Mouse (Mus musculus) kidney, embryonic 14.5 days (tissue): Measurements from ENCODE around the gene Mcfd2. TPM values are rescaled to one million over a fixed set of nuclear protein-coding genes. Genes with fewer than 3 reads are reported as not detected.

ENCODE experiments used
- ATAC-seq: fragments of 200-750 bp; cut with Nextera tagmentation; 2 replicates; pipeline ENCODE4 v1.8.0; 2017; ENCODE audit warnings: moderate number of reproducible peaks, mild to moderate bottlenecking, moderate TSS enrichment, moderate library complexity; ENCODE audit not compliant: low FRiP score, low TSS enrichment
- H3K27ac ChIP-seq: fragments of 300-500 bp; sonication (generic); 2 replicates; pipeline ENCODE4 v1.5.1; 2014; ENCODE audit warnings: low read depth, mild to moderate bottlenecking, low read length, moderate library complexity, mixed read lengths
- H3K27me3 ChIP-seq: fragments of 300-500 bp; sonication (generic); 2 replicates; pipeline ENCODE4 v1.6.1; 2014; ENCODE audit warnings: mild to moderate bottlenecking, low read length; ENCODE audit not compliant: control insufficient read depth, insufficient read depth
- H3K36me3 ChIP-seq: fragments of 300-500 bp; sonication (generic); 2 replicates; pipeline ENCODE4 v1.6.1; 2014; ENCODE audit warnings: low read length, mixed read lengths; ENCODE audit not compliant: control insufficient read depth, insufficient read depth
- H3K4me1 ChIP-seq: fragments of 300-500 bp; sonication (generic); 2 replicates; pipeline ENCODE4 v1.6.1; 2014; ENCODE audit warnings: low read length, mixed read lengths; ENCODE audit not compliant: control insufficient read depth, insufficient read depth
- H3K4me2 ChIP-seq: fragments of 300-500 bp; sonication (generic); replicated peaks from 2 replicates; pipeline ENCODE4 v1.6.1; 2014; ENCODE audit warnings: low read depth, mild to moderate bottlenecking, low read length
- H3K4me3 ChIP-seq: fragments of 300-500 bp; sonication (generic); 2 replicates; pipeline ENCODE4 v1.5.1; 2014; ENCODE audit warnings: mild to moderate bottlenecking, low read length
- H3K9ac ChIP-seq: fragments of 300-500 bp; sonication (generic); 2 replicates; pipeline ENCODE4 v1.6.1; 2014; ENCODE audit warnings: low read depth, mild to moderate bottlenecking, low read length, moderate library complexity
- H3K9me3 ChIP-seq: fragments of 300-500 bp; sonication (generic); 2 replicates; pipeline ENCODE4 v1.6.1; 2016; ENCODE audit warnings: low read length; ENCODE audit not compliant: control insufficient read depth
- WGBS: fragments of 180-500 bp; shearing (Covaris S2); extraction: QIAGEN DNeasy Blood & Tissue Kit; methylation state at CpG from one replicate; pipeline ENCODE4 v1.1.7; 2014; 5-methylcytosine and 5-hydroxymethylcytosine counted together
- polyA plus RNA-seq: library from polyadenylated mRNA; unstranded; fragments of >200 nt; fragmentation: Nextera tagmentation; extraction: Ambion mirVana; gene quantifications from 2 replicates; pipeline ENCODE4 v1.2.1, GENCODE M21; 2014

The Mcfd2 gene
- polyA plus RNA-seq, 1 experiment from 2014 or later, result 104 TPM

DNA sequence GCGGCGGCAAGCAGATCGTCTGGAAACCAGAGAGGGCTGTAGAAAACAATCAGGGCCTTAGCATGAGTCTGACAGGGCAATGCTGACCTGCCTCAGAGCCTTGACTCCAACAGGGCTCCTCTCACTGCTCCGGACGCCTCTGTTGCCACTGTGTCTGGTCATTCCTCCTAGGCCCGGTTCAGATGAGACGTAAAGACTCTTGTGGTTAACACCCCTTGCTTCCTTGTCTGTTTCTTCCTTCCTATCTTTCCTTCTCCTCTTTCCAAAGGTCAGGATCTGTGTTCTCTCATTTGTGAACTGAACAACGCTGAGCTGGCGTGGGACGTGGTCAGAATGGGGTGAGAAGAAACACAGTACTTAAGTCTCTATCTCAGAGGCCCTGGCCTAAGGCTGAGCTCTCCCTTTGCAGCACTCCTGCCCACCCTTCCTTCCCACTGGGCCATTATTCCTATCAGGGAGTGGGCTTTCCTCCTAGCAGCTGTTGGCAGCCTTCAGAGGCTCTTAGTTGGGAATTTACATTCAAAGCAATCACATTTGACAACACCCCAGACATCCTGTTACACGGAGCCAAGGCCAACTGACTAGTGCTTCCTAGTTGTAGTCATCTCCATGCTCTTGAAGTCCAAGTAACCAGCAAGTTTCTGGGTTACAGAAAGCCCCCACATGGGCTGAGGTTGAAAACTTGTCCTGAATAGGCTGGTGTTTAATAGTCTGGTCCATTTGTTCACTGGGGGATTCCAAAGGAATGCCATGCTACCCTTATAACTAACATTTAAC lies 1.5 kb downstream of the Mcfd2 start:
- Histone ChIP-seq H3K4me2 (peak overlapping the region; percentile 78), H3K4me3 (peak overlapping the region; percentile 89), H3K9ac (peak overlapping the region; percentile 88; the same call in 1 of the 2 replicates), H3K4me1 (peaks cover 11% of the 10 kb centered on the region), H3K27ac (no peak overlapping the region), H3K9me3 (peaks cover 3% of the 10 kb centered on the region; the same call in 1 of the 2 replicates), H3K36me3 (peaks cover 13% of the 10 kb centered on the region), H3K27me3 (no peaks in the 10 kb centered on the region)
- no peak for ATAC-seq
- 79% methylated on average over 11 of the region's 11 CpGs for WGBS

DNA sequence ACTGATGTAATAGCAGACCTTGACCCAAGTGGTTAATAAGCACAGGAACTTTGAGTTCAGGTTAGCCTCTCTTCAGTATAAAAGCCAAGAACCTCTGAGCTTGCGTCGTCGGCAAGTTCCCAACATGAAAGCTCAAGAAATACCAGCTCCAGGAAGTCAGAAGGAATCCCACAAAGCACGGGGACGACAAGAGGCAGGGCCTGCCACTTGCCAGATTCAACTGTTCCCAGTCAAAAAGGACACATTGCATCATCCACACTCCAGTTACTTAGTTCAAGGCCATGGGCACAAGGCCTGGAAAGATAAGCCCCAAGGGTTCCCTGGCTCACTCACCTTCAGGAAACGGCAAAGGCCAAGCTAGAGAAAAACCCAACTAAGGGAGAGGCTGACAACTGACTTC lies 2.3 kb downstream of the Mcfd2 start:
- H3K36me3 ChIP-seq, result peaks cover 18% of the 10 kb centered on the region
- no peak overlapping the region for H3K27ac ChIP-seq
- H3K4me1 ChIP-seq, result peaks cover 11% of the 10 kb centered on the region
- no peaks in the 10 kb centered on the region for H3K27me3 ChIP-seq
- WGBS, result 95% methylated on average over 6 of the region's 6 CpGs
- no peak overlapping the region for H3K4me3 ChIP-seq
- no peak for ATAC-seq
- no peak overlapping the region for H3K9ac ChIP-seq
- peaks cover 3% of the 10 kb centered on the region; the same call in 1 of the 2 replicates for H3K9me3 ChIP-seq
- H3K4me2 ChIP-seq, result no peak overlapping the region

DNA sequence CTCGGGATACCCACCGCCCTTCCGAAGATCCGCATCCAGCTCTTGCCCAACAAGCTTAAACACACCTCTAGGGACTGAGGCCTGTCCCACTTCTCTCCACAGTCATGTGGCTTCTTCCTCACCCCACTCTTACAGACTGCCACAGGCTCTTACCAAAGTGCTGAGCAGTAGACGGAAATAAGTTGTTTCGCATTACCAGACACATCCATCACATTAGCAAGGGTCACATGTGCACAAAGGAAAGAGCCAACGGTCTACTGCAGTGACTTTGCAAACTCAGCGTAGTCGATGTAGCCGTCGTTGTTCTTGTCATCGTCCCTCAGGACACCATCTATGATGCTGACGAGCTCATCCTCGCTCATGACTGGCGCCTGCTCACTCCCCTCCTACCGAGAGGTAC lies 10.1 kb downstream of the Mcfd2 start:
- no peak overlapping the region for H3K27ac ChIP-seq
- 0 out of 2 replicates have a peak, but pooled peaks cover 3% of the 10 kb centered on the region for H3K9me3 ChIP-seq
- peaks cover 62% of the 10 kb centered on the region for H3K36me3 ChIP-seq
- H3K4me2 ChIP-seq, result no peak overlapping the region
- H3K4me3 ChIP-seq, result no peak overlapping the region
- WGBS, result 88% methylated on average over 16 of the region's 16 CpGs
- no peak for ATAC-seq
- H3K9ac ChIP-seq, result no peak overlapping the region
- H3K27me3 ChIP-seq, result no peaks in the 10 kb centered on the region
- no peaks in the 10 kb centered on the region for H3K4me1 ChIP-seq

DNA sequence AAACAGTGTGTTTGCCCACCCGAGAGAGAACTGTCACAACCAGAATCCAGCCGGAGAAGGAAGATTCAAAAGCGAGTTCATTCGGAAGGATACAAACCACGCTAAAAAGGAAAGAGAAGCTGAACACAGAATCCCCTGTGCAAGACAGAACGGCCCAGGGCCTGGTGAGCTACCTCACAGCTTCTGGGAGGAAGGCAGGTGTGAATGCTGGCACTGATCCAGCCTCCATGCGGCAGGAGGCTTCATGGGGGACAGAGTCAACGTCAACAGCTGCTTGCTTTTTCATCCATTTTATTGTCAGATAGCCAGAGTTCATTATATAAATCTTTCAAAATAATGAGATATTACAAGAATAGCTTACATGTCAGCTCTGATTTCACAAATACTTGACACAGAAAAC lies 11.4 kb downstream of the Mcfd2 start:
- no peak overlapping the region for H3K27ac ChIP-seq
- H3K4me1 ChIP-seq, result no peaks in the 10 kb centered on the region
- no peak overlapping the region for H3K4me3 ChIP-seq
- ATAC-seq, result no peak
- H3K4me2 ChIP-seq, result no peak overlapping the region
- H3K9me3 ChIP-seq, result no peaks in the 10 kb centered on the region
- peaks cover 53% of the 10 kb centered on the region for H3K36me3 ChIP-seq
- WGBS, result 77% methylated on average over 8 of the region's 8 CpGs
- H3K9ac ChIP-seq, result no peak overlapping the region
- no peaks in the 10 kb centered on the region for H3K27me3 ChIP-seq

DNA sequence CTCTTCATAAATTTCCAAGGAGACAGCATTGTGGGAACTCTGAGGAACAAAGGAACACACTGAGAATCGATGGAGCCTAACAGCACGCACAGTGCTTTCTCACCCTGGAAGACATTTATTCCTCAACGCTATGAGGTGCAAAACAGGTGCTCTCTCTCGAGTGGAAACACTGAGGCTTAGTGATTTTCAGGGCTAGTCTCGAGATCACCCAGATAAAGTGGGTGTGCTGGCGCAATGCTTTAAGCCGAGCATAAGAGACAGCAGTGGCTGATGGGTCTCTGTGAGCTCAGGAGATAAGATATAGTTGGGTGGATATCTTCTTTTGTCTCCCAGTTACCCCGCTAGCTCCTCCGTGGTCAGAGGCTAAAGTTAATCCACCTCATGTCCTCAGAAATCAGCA lies 19.6 kb downstream of the Mcfd2 start:
- Histone ChIP-seq H3K27me3 (no peaks in the 10 kb centered on the region), H3K36me3 (no peaks in the 10 kb centered on the region), H3K4me1 (peaks cover 8% of the 10 kb centered on the region), H3K9me3 (peaks cover 4% of the 10 kb centered on the region; the same call in 1 of the 2 replicates), H3K27ac (no peak overlapping the region), H3K4me3 (no peak overlapping the region), H3K9ac (no peak overlapping the region), H3K4me2 (no peak overlapping the region)
- 60% methylated on average over 9 of the region's 9 CpGs for WGBS
- ATAC-seq, result no peak

DNA sequence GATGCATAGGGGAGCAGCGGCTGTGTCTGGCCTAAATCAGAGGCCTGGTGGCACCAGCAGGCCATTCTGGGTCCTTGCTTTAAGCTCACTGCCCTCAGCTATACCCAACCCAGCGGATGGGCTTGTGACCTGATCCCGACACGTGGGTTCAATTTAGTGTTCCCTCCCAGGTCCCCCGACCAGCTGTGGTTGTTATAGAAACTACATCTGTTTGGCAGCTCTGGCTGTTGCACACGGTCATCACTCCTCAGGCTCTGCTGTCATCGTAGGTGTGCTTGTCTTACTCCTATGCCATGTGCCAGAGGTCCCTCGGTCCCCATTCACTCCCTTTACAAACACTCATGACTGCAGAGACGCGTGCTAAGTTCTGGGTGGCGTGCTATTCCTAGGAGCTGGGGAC lies 27.9 kb downstream of the Mcfd2 start:
- H3K4me1 ChIP-seq, result no peaks in the 10 kb centered on the region
- no peak overlapping the region for H3K4me2 ChIP-seq
- H3K36me3 ChIP-seq, result no peaks in the 10 kb centered on the region
- no peak overlapping the region for H3K9ac ChIP-seq
- H3K9me3 ChIP-seq, result peaks cover 4% of the 10 kb centered on the region; the same call in 1 of the 2 replicates
- ATAC-seq, result no peak
- no peaks in the 10 kb centered on the region for H3K27me3 ChIP-seq
- H3K27ac ChIP-seq, result no peak overlapping the region
- WGBS, result 80% methylated on average over 11 of the region's 11 CpGs
- H3K4me3 ChIP-seq, result no peak overlapping the region

DNA sequence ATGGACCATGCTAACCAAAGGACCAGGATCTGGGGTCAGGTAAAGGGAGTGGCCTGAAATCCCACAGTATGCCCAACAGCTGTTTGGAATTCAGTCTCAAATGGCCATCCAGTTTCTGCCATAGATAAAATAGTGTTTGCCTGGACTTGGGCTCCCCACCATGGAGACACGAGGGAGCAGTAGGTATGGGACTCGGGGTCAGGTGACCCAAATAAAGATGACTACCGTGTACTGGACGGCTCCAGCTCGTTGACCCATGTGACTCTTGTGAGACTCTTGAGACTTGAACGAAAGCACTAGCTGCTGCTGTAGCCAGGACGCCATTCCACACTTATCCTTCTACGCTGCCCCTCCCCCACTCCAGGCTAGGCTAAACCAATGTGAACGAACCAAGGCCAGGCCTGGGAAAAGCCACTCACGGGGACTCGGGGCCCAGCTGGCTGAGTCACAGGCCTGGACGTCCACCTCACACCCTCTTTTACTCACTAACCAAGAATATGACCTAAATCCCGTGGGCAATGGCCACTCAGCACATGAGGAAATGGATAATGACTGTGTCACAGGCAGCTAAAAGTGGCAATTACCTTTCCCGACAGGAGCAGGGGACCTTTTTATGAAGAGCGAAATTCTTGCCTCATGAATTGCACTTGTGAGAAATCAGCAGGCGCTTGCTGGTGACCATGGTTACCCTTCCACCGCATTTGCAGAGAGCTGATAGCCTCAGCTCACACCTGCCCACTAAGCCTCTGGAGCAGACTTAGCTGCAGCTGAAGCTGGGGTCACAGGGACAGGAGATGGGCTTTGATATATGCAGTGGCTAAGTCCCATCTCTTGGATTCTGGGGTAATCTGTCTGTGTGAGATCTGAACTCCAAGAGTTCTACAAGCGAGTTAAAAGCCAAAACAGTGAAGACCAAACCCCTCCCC lies 28.7 kb downstream of the Mcfd2 start:
- H3K27me3 ChIP-seq, result no peaks in the 10 kb centered on the region
- no peak overlapping the region for H3K4me2 ChIP-seq
- no peak for ATAC-seq
- H3K27ac ChIP-seq, result no peak overlapping the region
- 31% methylated on average over 18 of the region's 18 CpGs for WGBS
- H3K9ac ChIP-seq, result no peak overlapping the region
- H3K4me1 ChIP-seq, result no peaks in the 10 kb centered on the region
- H3K9me3 ChIP-seq, result peaks cover under 1% of the 10 kb centered on the region; the same call in 1 of the 2 replicates
- no peak overlapping the region for H3K4me3 ChIP-seq
- no peaks in the 10 kb centered on the region for H3K36me3 ChIP-seq

DNA sequence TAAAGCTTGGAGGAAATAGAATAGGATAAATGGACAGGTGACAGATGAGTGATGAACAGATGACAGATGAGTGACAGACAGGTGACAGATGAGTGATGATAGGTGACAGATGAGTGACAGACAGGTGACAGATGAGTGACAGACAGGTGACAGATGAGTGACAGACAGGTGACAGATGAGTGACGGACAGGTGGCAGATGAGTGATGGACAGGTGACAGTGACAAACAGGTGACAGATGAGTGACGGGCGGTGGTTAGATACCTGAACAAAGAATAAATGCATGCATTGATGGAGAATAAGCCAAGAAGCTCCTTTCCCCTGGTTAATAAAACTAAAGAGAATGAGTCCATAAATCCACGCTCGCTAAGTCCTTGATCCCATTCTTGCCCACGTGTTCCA lies 30.7 kb downstream of the Mcfd2 start:
- Histone ChIP-seq H3K27ac (no peak overlapping the region), H3K4me3 (no peak overlapping the region), H3K27me3 (no peaks in the 10 kb centered on the region), H3K9ac (no peak overlapping the region), H3K4me1 (no peaks in the 10 kb centered on the region), H3K9me3 (no peaks in the 10 kb centered on the region), H3K4me2 (no peak overlapping the region), H3K36me3 (no peaks in the 10 kb centered on the region)
- WGBS, result 86% methylated on average over 6 of the region's 6 CpGs
- ATAC-seq, result no peak

DNA sequence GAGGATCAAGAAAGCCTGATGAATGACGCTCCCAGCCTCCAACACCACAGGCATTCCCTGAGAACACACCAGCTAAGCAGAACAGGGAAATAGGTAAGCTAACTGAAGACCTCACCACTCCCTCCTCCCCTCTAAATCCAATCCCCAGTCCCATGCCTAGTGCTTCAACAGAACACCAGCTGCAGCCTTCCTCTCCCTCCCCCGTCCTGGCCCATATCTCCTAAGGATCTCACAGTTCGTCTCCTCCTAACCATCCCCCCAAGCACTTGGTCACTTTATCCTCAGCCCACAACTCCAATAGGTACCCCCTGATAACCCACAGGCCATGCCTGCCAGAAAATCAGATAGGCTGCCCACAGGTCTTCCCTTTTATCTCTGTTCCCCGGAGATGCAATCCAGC lies 37.9 kb downstream of the Mcfd2 start:
- no peaks in the 10 kb centered on the region for H3K4me1 ChIP-seq
- no peak overlapping the region for H3K4me2 ChIP-seq
- H3K9ac ChIP-seq, result no peak overlapping the region
- no peak for ATAC-seq
- H3K4me3 ChIP-seq, result no peak overlapping the region
- H3K36me3 ChIP-seq, result no peaks in the 10 kb centered on the region
- no peaks in the 10 kb centered on the region for H3K9me3 ChIP-seq
- no peaks in the 10 kb centered on the region for H3K27me3 ChIP-seq
- H3K27ac ChIP-seq, result no peak overlapping the region
- WGBS, result 63% methylated on average over 4 of the region's 4 CpGs
